Mouse (Mus musculus): ENCODE data around the gene Vat1l. TPM values are rescaled to one million over a fixed set of nuclear protein-coding genes. Genes with fewer than 3 reads are reported as not detected.

Gene Vat1l
- total and polyA plus RNA-seq, 3 experiments = not detected

- H3K27ac ChIP-seq (ENCODE audit: control insufficient read depth, low read depth, low read length) = no peak overlapping the region
- H3K4me1 ChIP-seq (ENCODE audit: control insufficient read depth in 1 of 2, insufficient read depth in 2 of 2, low read length in 2 of 2) = no peaks in the 10 kb centered on the region
- no peaks in the 10 kb centered on the region; the same call in 1 of the 2 replicates for H3K9me3 ChIP-seq (replicated peaks; ENCODE audit: insufficient read depth, low read length)
- peak; percentile 3 for DNase-seq (ENCODE audit: low read depth, low spot score)
- H3K9ac ChIP-seq (ENCODE audit: control insufficient read depth, low read depth, low read length, poor library complexity, severe bottlenecking) = no peak overlapping the region
- no peaks in the 10 kb centered on the region for H3K79me2 ChIP-seq (ENCODE audit: control insufficient read depth, insufficient read depth, low read length, poor library complexity)
- TF ChIP-seq TCF12 (IDR thresholded peaks at IDR 0.05; ENCODE audit: low read depth, low read length) = no peak
- TF ChIP-seq GABPA (IDR thresholded peaks at IDR 0.05; ENCODE audit: low read depth, low read length) = no peak
- TF ChIP-seq NELFE (IDR thresholded peaks at IDR 0.05; ENCODE audit: low read depth, low read length) = no peak
- TF ChIP-seq ELF1 (IDR thresholded peaks at IDR 0.05; ENCODE audit: low read depth, low read length) = no peak
- no peak for TF ChIP-seq POLR2AphosphoS5 (IDR thresholded peaks at IDR 0.05; ENCODE audit: borderline replicate concordance, low read depth, low read length)
- no peak for TF ChIP-seq RAD21 (IDR thresholded peaks at IDR 0.05; ENCODE audit: low read depth, low read length)
- no peak for TF ChIP-seq RCOR1 (IDR thresholded peaks at IDR 0.05; ENCODE audit: low read depth, low read length)
- no peak for TF ChIP-seq MYC (IDR thresholded peaks at IDR 0.05; ENCODE audit: low read depth, low read length)
- TF ChIP-seq POLR2A (IDR thresholded peaks at IDR 0.05; ENCODE audit: control insufficient read depth in 1 of 2, insufficient read depth in 1 of 2, low read depth in 1 of 2, low read length in 2 of 2, poor library complexity in 1 of 2) = no peak
- no peak for TF ChIP-seq SIN3A (IDR thresholded peaks at IDR 0.05; ENCODE audit: low read length)
- no peak for TF ChIP-seq E2F4 (IDR thresholded peaks at IDR 0.05; ENCODE audit: borderline replicate concordance, low read depth, low read length)
- no peak for TF ChIP-seq EP300 (IDR thresholded peaks at IDR 0.05; ENCODE audit: low read depth in 1 of 2, low read length in 2 of 2)
- no peak for TF ChIP-seq GATA1 (IDR thresholded peaks at IDR 0.05; ENCODE audit: low read depth, low read length)
- TF ChIP-seq UBTF (IDR thresholded peaks at IDR 0.05; ENCODE audit: borderline replicate concordance, insufficient read depth, low read depth, low read length) = no peak
- no peak for TF ChIP-seq ETS1 (IDR thresholded peaks at IDR 0.05; ENCODE audit: low read depth, low read length)
- H3K36me3 ChIP-seq (ENCODE audit: control insufficient read depth in 1 of 2, insufficient read depth in 2 of 2, low read length in 2 of 2) = no peaks in the 10 kb centered on the region
- H3K27me3 ChIP-seq (ENCODE audit: control insufficient read depth in 1 of 2, insufficient read depth in 2 of 2, low read length in 2 of 2) = no peaks in the 10 kb centered on the region
- no peak overlapping the region for H3K4me3 ChIP-seq (ENCODE audit: control insufficient read depth in 1 of 2, insufficient read depth in 1 of 2, low read depth in 2 of 2, low read length in 2 of 2)
Measured at GRCm38 (mm10) chr8:114281101-114281500, 75.7 kb downstream of the Vat1l start.

GRCm38 (mm10) chr8:114294889-114295748, 89.7 kb downstream of the Vat1l start:
- TF ChIP-seq MAZ (IDR thresholded peaks at IDR 0.05; ENCODE audit: low read depth, low read length) = no peak
- no peak for TF ChIP-seq TAL1 (IDR thresholded peaks at IDR 0.05; ENCODE audit: low read length)
- no peak for TF ChIP-seq ZKSCAN1 (IDR thresholded peaks at IDR 0.05; ENCODE audit: low read depth, low read length)
- no peak for TF ChIP-seq GATA1 (IDR thresholded peaks at IDR 0.05; ENCODE audit: low read depth, low read length)
- no peak for TF ChIP-seq HCFC1 (IDR thresholded peaks at IDR 0.05; ENCODE audit: low read depth, low read length)
- no peak for TF ChIP-seq EP300 (IDR thresholded peaks at IDR 0.05; ENCODE audit: low read depth in 1 of 2, low read length in 2 of 2)
- no peaks in the 10 kb centered on the region for H3K9me3 ChIP-seq (replicated peaks; ENCODE audit: insufficient read depth, low read length)
- no peaks in the 10 kb centered on the region for H3K79me2 ChIP-seq (ENCODE audit: control insufficient read depth, insufficient read depth, low read length, poor library complexity)
- no peak for DNase-seq (ENCODE audit: low read depth, low spot score)
- no peaks in the 10 kb centered on the region for H3K36me3 ChIP-seq (ENCODE audit: control insufficient read depth in 1 of 2, insufficient read depth in 2 of 2, low read length in 2 of 2)
- no peaks in the 10 kb centered on the region for H3K4me1 ChIP-seq (ENCODE audit: control insufficient read depth in 1 of 2, insufficient read depth in 2 of 2, low read length in 2 of 2)
- no peak overlapping the region for H3K27ac ChIP-seq (ENCODE audit: control insufficient read depth, low read depth, low read length)
- no peak overlapping the region for H3K4me3 ChIP-seq (ENCODE audit: control insufficient read depth in 1 of 2, insufficient read depth in 1 of 2, low read depth in 2 of 2, low read length in 2 of 2)
- no peak overlapping the region for H3K9ac ChIP-seq (ENCODE audit: control insufficient read depth, low read depth, low read length, poor library complexity, severe bottlenecking)
- H3K27me3 ChIP-seq (ENCODE audit: control insufficient read depth in 1 of 2, insufficient read depth in 2 of 2, low read length in 2 of 2) = no peaks in the 10 kb centered on the region
